Mouse (Mus musculus) hindbrain, embryonic 11.5 days (tissue): ENCODE measurements around the gene Dcbld1. TPM values are rescaled to one million over a fixed set of nuclear protein-coding genes. Genes with fewer than 3 reads are reported as not detected.

Source experiments
- ATAC-seq: fragments of 200-750 bp; cut with Nextera tagmentation; 2 replicates; pipeline ENCODE4 v1.8.0; 2017; ENCODE audit warnings: mild to moderate bottlenecking, moderate TSS enrichment, moderate library complexity; ENCODE audit not compliant: low FRiP score
- DNase-seq: peaks from one replicate; pipeline ENCODE4 v3.0.0-alpha.2; 2015; ENCODE audit warnings: low spot score
- H3K27ac ChIP-seq: fragments of 300-500 bp; sonication (generic); 2 replicates; pipeline ENCODE4 v1.5.1; 2014; ENCODE audit warnings: mild to moderate bottlenecking, low read depth, low read length
- H3K27me3 ChIP-seq: fragments of 300-500 bp; sonication (generic); 2 replicates; pipeline ENCODE4 v1.6.1; 2014; ENCODE audit warnings: mild to moderate bottlenecking, low read length, moderate library complexity, mixed read lengths; ENCODE audit not compliant: control insufficient read depth, insufficient read depth
- H3K36me3 ChIP-seq: fragments of 300-500 bp; sonication (generic); 2 replicates; pipeline ENCODE4 v1.6.1; 2014; ENCODE audit warnings: mild to moderate bottlenecking, low read length, moderate library complexity, mixed read lengths; ENCODE audit not compliant: control insufficient read depth, insufficient read depth
- H3K4me1 ChIP-seq: fragments of 300-500 bp; sonication (generic); replicated peaks from 2 replicates; pipeline ENCODE4 v1.6.1; 2014; ENCODE audit warnings: low read length, mixed read lengths; ENCODE audit not compliant: control insufficient read depth, insufficient read depth
- H3K4me2 ChIP-seq: fragments of 300-500 bp; sonication (generic); replicated peaks from 2 replicates; pipeline ENCODE4 v1.6.1; 2014; ENCODE audit warnings: mild to moderate bottlenecking, low read depth, low read length
- H3K4me3 ChIP-seq: fragments of 300-500 bp; sonication (generic); 2 replicates; pipeline ENCODE4 v1.5.1; 2014; ENCODE audit warnings: low read depth, low read length
- H3K9ac ChIP-seq: fragments of 300-500 bp; sonication (generic); 2 replicates; pipeline ENCODE4 v1.6.1; 2014; ENCODE audit warnings: low read depth, low read length
- H3K9me3 ChIP-seq: fragments of 300-500 bp; sonication (generic); 2 replicates; pipeline ENCODE4 v1.6.1; 2016; ENCODE audit warnings: low read length; ENCODE audit not compliant: control insufficient read depth
- WGBS: fragments of 180-500 bp; shearing (Covaris S2); extraction: QIAGEN DNeasy Blood & Tissue Kit; methylation state at CpG from one replicate; pipeline ENCODE4 v1.1.7; 2014; 5-methylcytosine and 5-hydroxymethylcytosine counted together
- polyA plus RNA-seq: library from polyadenylated mRNA; unstranded; fragments of >200 nt; fragmentation: Nextera tagmentation; extraction: Ambion mirVana; gene quantifications from 2 replicates; pipeline ENCODE4 v1.2.1, GENCODE M21; 2014

Dcbld1 gene
- polyA plus RNA-seq, result 18.8 and 22.5 TPM in 2 replicates

DNA sequence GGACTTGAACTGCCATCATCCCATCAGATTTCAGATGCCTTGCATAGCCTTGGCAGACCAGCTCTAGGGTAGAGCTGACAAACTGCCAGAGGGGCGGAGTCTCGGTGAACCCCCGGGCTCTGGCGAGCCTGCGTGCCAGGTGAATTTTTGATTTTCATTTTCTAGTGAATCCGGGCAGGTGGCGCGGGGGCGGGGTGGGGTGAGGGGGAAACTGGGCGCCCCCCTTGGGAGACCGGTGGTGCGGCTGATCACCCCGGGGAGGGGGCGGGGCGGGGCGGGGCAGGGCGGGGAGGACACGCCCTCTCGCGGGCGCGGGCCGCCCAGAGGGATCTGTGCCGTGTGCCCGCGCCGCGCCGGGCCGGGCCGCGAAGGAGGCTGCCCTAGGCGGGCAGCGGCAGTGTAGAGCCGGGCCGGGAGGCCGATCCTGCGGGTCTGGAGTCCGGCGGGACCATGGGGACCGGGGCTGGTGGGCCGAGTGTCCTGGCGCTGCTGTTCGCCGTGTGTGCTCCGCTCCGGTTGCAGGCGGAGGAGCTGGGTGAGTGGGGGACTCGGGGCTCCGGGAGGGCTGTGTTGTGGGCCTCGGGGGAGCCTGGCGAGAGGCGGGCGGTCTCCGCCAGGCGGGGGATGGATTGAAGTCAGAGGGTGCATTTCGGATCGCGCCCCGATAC lies at the start of gene Dcbld1:
Gene Dcbld1 (plus strand): TSS at position 319 of the 668 bp plus-strand sequence.
- H3K27me3 ChIP-seq, result no peaks in the 10 kb centered on the region
- under 1% methylated on average over 47 of the region's 60 CpGs for WGBS
- no peaks in the 10 kb centered on the region for H3K36me3 ChIP-seq
- H3K9me3 ChIP-seq, result no peaks in the 10 kb centered on the region
- H3K9ac ChIP-seq, result peak within 1 kb of the TSS; percentile 84
- ATAC-seq (peak; percentile 95), DNase-seq (peak; percentile 79)
- H3K4me2 ChIP-seq, result peak within 1 kb of the TSS; percentile 83
- no peaks in the 10 kb centered on the region for H3K4me1 ChIP-seq
- peak within 1 kb of the TSS; percentile 67 for H3K27ac ChIP-seq
- peak within 1 kb of the TSS; percentile 83 for H3K4me3 ChIP-seq

DNA sequence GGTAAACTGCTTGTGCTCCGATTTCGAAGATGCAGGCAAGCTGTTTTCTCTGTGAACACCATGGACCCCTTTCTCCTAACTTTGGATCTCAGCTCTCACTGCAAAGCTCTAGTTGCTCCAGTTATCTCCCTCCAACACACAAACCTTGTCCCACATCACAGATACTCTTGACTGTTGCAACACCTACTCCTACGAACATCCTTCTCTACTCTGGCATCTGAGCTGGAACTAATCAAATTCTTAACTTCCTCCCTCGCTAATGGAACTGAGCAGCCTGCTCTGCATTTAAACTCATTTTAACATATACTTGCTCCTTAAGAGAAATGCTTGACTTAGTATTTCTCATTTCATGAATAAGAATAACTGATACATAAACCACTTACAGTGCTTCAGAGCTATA lies 47.5 kb upstream of the Dcbld1 start:
- Histone ChIP-seq H3K27me3 (no peaks in the 10 kb centered on the region), H3K9me3 (no peaks in the 10 kb centered on the region), H3K4me2 (no peak overlapping the region), H3K9ac (no peak overlapping the region), H3K36me3 (no peaks in the 10 kb centered on the region), H3K4me3 (no peak overlapping the region), H3K4me1 (no peaks in the 10 kb centered on the region), H3K27ac (no peak overlapping the region)
- ATAC-seq (no peak), DNase-seq (no peak)
- WGBS, result 88% methylated on average over 4 of the region's 4 CpGs

DNA sequence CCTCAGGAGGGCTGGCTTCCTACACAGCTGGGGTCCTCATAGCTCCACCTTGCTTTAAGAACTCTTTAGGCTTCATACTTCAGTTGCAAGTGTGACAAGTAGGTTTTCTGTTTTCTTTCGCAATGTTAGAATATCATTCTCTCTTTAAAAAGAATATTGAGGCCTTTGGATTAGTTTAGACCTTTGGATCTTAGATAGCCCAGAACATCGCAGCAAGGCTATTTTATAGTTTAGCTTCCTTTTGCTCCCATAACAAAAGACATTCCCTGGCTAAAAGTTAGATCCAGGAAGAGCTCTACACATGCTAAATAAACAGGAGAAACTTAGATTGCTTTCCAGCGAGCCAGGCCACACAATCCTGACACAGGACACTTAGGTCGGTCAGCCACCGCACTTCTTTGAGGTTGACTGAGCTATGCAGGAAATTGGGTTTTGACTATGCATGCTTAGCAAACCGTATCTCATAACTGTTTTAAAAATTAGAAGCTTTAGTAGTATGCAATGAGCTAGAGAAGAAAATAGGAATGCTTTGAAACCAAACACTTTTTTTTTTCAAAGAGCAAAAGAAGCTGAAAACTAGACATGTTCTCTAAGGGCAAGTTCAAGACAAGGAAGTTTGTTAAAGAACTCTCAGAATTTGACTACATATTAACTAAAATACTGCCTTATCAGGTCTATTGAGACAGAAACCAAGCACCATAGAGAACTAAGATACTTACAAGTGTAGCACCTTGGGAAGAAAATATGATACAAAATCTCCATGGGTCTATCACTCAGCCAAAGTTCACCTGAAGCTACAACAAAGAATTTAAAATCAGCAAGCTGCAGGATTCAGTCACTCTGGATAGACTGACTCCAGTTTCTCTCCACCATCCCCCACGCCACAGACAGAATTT lies 38.2 kb upstream of the Dcbld1 start, which contains the start of gene Ros1:
Gene Ros1 (minus strand): TSS at position 288 of the 896 bp plus-strand sequence.
- Histone ChIP-seq H3K4me1 (no peaks in the 10 kb centered on the region), H3K4me2 (no peak within 1 kb of the TSS), H3K27me3 (no peaks in the 10 kb centered on the region), H3K27ac (no peak within 1 kb of the TSS), H3K4me3 (no peak within 1 kb of the TSS), H3K9ac (no peak within 1 kb of the TSS), H3K9me3 (no peaks in the 10 kb centered on the region), H3K36me3 (no peaks in the 10 kb centered on the region)
- no peak for DNase-seq
- 84% methylated on average over 7 of the region's 7 CpGs for WGBS
- no peak for ATAC-seq

DNA sequence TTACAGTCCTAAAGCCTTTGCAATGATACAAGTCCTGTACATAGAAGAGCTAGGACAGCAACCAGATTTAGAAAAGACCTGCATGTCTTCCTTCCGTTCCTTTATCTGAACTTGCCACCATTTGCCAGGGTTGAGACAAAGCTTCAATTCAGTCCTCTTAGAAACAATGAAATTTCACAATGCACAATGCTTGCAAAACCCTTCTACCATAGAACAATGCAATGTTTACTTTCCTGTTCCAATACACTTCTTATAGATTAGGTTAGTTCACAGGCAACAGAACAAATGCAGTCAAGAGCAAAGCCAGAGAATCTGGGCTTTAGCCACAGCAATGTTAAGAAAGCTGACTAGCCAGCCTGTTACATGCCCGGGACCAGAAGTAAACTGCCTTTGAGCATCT lies 29.4 kb upstream of the Dcbld1 start:
- Histone ChIP-seq H3K4me2 (no peak overlapping the region), H3K4me3 (no peak overlapping the region), H3K36me3 (no peaks in the 10 kb centered on the region), H3K4me1 (no peaks in the 10 kb centered on the region), H3K27ac (no peak overlapping the region), H3K9ac (no peak overlapping the region), H3K27me3 (no peaks in the 10 kb centered on the region), H3K9me3 (no peaks in the 10 kb centered on the region)
- 80% methylated on average over 2 of the region's 2 CpGs for WGBS
- ATAC-seq (no peak), DNase-seq (no peak)

DNA sequence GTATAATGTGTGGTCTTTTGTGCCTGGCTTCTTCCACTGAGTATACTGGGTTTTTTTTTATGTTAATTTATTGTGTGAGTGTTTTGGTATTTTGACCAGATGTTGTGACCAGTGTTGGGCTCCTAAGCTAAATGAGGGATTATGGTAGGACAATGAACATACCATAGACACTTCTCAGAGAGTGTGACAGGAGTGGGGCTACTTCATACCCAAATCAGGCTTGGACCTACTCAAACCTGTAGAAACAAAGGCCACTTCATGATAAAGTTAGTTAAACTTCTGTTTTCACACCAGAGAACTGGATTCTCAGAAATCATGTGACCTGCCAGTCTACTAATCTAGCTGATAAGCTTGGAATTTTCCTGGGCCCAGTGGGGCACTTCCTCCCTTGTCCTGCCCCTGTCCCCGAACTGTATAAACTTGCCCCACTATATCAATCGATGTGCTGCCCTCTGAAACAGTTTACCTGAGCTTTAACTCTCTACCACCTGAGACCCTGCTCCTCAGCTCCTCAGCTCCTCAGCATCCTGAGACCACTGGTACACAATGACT lies 18.1 kb upstream of the Dcbld1 start:
- no peak overlapping the region for H3K4me3 ChIP-seq
- H3K36me3 ChIP-seq, result no peaks in the 10 kb centered on the region
- H3K9ac ChIP-seq, result no peak overlapping the region
- H3K27me3 ChIP-seq, result no peaks in the 10 kb centered on the region
- no peak overlapping the region for H3K27ac ChIP-seq
- H3K4me2 ChIP-seq, result no peak overlapping the region
- no peaks in the 10 kb centered on the region for H3K9me3 ChIP-seq
- H3K4me1 ChIP-seq, result no peaks in the 10 kb centered on the region
- no peak for DNase-seq
- ATAC-seq, result no peak
- WGBS, result 72% methylated on average over 2 of the region's 2 CpGs

DNA sequence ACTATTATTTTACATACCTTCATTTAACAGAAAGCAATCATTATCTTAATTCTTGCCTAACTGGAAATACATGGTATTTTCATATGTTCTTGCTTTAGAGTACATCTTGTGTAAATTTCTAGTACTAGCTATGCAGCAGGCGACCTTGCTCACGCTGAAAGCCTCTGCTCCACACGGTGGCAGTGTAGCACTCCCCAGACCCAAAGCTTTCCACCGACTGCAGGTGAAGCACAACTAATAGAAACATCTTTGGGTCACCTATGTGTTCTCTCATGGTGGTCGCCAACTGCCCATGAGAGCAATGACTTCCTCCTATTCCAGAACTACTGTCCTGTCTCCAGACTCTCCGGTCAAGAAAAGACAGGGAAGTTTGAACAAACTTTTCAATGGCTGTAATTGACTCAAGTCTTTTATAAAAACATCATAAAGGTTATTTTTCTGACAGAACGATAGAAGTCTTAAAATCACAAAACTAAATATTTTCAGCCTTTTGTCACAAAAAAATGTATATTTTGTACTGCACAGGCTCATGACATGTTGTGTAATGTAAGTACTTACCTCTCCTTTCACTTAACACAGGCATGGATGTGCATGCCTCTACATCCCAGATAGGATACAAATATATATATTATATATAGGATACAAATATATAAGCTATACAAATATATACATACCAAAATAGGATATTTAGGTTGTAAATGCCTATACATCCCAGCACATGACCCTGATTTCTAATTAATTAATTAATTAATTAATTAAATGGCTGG lies 16.4 kb upstream of the Dcbld1 start:
- Histone ChIP-seq H3K36me3 (no peaks in the 10 kb centered on the region), H3K4me2 (no peak overlapping the region), H3K4me1 (no peaks in the 10 kb centered on the region), H3K4me3 (no peak overlapping the region), H3K27me3 (no peaks in the 10 kb centered on the region), H3K9me3 (no peaks in the 10 kb centered on the region), H3K27ac (no peak overlapping the region), H3K9ac (no peak overlapping the region)
- ATAC-seq, result peak; percentile 45; the same call in 1 of the 2 replicates
- DNase-seq, result peak; percentile 57
- WGBS, result 23% methylated on average over 7 of the region's 7 CpGs

DNA sequence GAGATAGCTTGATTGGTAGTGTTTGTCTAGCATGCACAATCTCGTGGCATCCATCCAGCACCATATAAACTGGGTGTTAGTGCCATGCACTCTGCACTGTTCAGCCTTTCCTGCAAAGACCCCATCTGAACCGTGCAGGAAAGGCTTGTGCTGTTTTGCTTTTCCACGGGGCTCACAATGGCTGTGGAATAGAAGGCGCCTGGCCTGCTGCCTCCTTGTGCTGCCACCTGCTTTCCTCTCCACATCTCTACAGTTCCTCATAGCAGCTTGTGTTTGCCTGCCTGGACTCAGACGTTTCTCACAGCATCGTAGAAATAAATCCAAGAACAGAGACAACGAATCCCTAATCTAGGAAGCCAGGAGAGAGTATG lies 15.9 kb upstream of the Dcbld1 start:
- Histone ChIP-seq H3K4me3 (no peak overlapping the region), H3K27me3 (no peaks in the 10 kb centered on the region), H3K4me2 (no peak overlapping the region), H3K4me1 (no peaks in the 10 kb centered on the region), H3K9ac (no peak overlapping the region), H3K36me3 (no peaks in the 10 kb centered on the region), H3K27ac (no peak overlapping the region), H3K9me3 (no peaks in the 10 kb centered on the region)
- DNase-seq, result no peak
- 55% methylated on average over 7 of the region's 7 CpGs for WGBS
- ATAC-seq, result no peak

DNA sequence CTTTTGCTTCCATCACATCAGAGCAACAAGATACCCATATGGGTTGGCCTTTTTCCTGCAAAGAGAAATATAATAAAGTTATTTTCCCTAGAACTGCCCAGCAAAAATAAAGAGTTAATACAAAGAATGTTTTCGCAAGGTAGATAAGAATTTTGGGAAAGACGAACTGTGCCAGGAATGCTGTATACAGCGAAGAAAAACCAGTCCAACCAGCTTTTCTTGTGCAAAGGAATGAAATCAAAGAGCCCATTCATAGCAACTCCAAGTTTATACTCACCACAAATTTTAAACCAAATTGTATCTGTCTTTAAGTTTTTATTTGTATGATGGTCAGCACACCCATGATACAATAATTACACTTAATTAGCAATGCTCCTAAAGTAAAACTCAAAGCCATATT lies 13.8 kb upstream of the Dcbld1 start:
- Histone ChIP-seq H3K4me2 (no peak overlapping the region), H3K27ac (no peak overlapping the region), H3K9me3 (no peaks in the 10 kb centered on the region), H3K36me3 (no peaks in the 10 kb centered on the region), H3K9ac (no peak overlapping the region), H3K4me3 (no peak overlapping the region), H3K27me3 (no peaks in the 10 kb centered on the region), H3K4me1 (no peaks in the 10 kb centered on the region)
- no peak for ATAC-seq
- 82% methylated on average over 3 of the region's 3 CpGs for WGBS
- no peak for DNase-seq
